Mouse (Mus musculus): Measurements from ENCODE around the gene Dlx5. TPM values are rescaled to one million over a fixed set of nuclear protein-coding genes. Genes with fewer than 3 reads are reported as not detected.
A peak's percentile ranks its signal among the peaks of the same experiment; 100 is the strongest.

The Dlx5 gene
- polyA plus RNA-seq, 1 experiment from 2014 or later = 6.7 TPM

DNA sequence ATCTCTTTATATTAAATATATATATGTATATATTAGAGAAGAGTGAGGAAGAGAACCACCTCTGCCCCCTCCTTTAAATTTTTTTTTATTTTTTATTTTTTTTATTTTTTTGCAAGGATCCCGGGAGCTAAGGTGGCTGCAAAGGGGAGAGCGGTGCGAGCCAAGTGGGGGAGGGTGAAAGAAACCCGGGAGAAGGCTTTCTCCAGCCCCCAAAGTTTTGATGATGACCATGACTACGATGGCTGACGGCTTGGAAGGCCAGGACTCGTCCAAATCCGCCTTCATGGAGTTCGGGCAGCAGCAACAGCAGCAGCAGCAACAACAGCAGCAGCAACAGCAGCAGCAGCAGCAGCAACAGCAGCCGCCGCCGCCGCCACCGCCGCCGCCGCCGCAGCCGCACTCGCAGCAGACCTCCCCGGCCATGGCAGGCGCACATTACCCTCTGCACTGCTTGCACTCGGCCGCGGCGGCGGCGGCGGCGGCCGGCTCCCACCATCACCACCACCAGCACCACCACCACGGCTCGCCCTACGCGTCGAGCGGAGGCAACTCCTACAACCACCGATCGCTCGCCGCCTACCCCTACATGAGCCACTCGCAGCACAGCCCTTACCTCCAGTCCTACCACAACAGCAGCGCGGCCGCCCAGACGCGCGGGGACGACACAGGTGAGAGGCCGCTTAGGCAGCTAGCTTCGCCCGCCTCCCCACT lies 18.6 kb downstream of the Dlx5 start, which contains the start of gene Dlx6:
Dlx6 (plus strand) TSS at position 175 of the 711 bp plus-strand sequence.
- Histone ChIP-seq H3K4me3 (ENCODE audit: low read depth, low read length) (peak within 1 kb of the TSS; percentile 32), H3K9ac (replicated peaks; ENCODE audit: low read depth, low read length) (0 out of 2 replicates have a peak within 1 kb of the TSS, but pooled peaks have one; percentile 3), H3K4me2 (replicated peaks; ENCODE audit: low read depth, low read length) (peak within 1 kb of the TSS; percentile 51), H3K27ac (ENCODE audit: low read length) (no peak within 1 kb of the TSS), H3K27me3 (ENCODE audit: control insufficient read depth, insufficient read depth, low read length) (peaks cover 71% of the 10 kb centered on the region), H3K4me1 (ENCODE audit: control insufficient read depth, insufficient read depth, low read length) (peaks cover 14% of the 10 kb centered on the region), H3K9me3 (ENCODE audit: control insufficient read depth, low read depth, low read length) (no peaks in the 10 kb centered on the region), H3K36me3 (ENCODE audit: control insufficient read depth, insufficient read depth, low read length) (no peaks in the 10 kb centered on the region)
- under 1% methylated on average over 50 of the region's 52 CpGs for WGBS
- peak; percentile 76 for ATAC-seq (ENCODE audit: insufficient number of reproducible peaks, insufficient read depth, low FRiP score, low read depth)

DNA sequence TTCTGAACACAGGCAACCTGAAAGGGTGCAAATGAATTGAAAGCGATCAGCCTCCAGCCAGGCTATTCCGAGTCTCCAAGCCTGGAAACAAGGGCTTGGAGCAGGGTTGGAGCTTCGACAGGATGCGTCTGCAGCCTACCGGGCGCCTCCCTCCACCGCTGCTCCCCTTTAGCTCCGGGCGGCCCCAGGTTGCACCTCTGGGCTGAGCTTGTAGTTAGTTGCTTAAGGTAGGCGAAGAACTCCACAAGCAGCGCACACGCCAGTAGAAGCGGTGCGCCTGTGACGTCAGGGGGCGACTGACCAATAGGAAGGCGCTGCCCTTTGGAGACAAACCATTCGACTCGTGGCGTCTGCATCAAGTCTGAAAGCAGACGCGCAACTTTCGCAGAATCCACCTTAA lies 19.3 kb downstream of the Dlx5 start:
- H3K4me1 ChIP-seq (ENCODE audit: control insufficient read depth, insufficient read depth, low read length) = peaks cover 14% of the 10 kb centered on the region
- peak; percentile 73; the same call in 1 of the 2 replicates for ATAC-seq (ENCODE audit: insufficient number of reproducible peaks, insufficient read depth, low FRiP score, low read depth)
- no peaks in the 10 kb centered on the region for H3K9me3 ChIP-seq (ENCODE audit: control insufficient read depth, low read depth, low read length)
- H3K27ac ChIP-seq (ENCODE audit: low read length) = no peak overlapping the region
- H3K4me3 ChIP-seq (ENCODE audit: low read depth, low read length) = peak overlapping the region; percentile 32
- H3K9ac ChIP-seq (replicated peaks; ENCODE audit: low read depth, low read length) = no peak overlapping the region
- peaks cover 75% of the 10 kb centered on the region for H3K27me3 ChIP-seq (ENCODE audit: control insufficient read depth, insufficient read depth, low read length)
- WGBS = under 1% methylated on average over 23 of the region's 23 CpGs
- no peaks in the 10 kb centered on the region for H3K36me3 ChIP-seq (ENCODE audit: control insufficient read depth, insufficient read depth, low read length)
- H3K4me2 ChIP-seq (replicated peaks; ENCODE audit: low read depth, low read length) = peak overlapping the region; percentile 51

- WGBS = 3% methylated on average over 11 of the region's 11 CpGs
- Histone ChIP-seq H3K9ac (replicated peaks; ENCODE audit: low read depth, low read length) (no peak overlapping the region), H3K4me2 (replicated peaks; ENCODE audit: low read depth, low read length) (no peak overlapping the region), H3K36me3 (ENCODE audit: control insufficient read depth, insufficient read depth, low read length) (no peaks in the 10 kb centered on the region), H3K4me3 (ENCODE audit: low read depth, low read length) (no peak overlapping the region), H3K4me1 (ENCODE audit: control insufficient read depth, insufficient read depth, low read length) (peaks cover 14% of the 10 kb centered on the region), H3K27me3 (ENCODE audit: control insufficient read depth, insufficient read depth, low read length) (peaks cover 75% of the 10 kb centered on the region), H3K9me3 (ENCODE audit: control insufficient read depth, low read depth, low read length) (no peaks in the 10 kb centered on the region), H3K27ac (ENCODE audit: low read length) (no peak overlapping the region)
- no peak for ATAC-seq (ENCODE audit: insufficient number of reproducible peaks, insufficient read depth, low FRiP score, low read depth)
Measured at GRCm38 (mm10) chr6:6861798-6862428, 20.0 kb downstream of the Dlx5 start.

- Histone ChIP-seq H3K9ac (replicated peaks; ENCODE audit: low read depth, low read length) (no peak overlapping the region), H3K4me2 (replicated peaks; ENCODE audit: low read depth, low read length) (no peak overlapping the region), H3K36me3 (ENCODE audit: control insufficient read depth, insufficient read depth, low read length) (no peaks in the 10 kb centered on the region), H3K27ac (ENCODE audit: low read length) (no peak overlapping the region), H3K4me3 (ENCODE audit: low read depth, low read length) (no peak overlapping the region), H3K4me1 (ENCODE audit: control insufficient read depth, insufficient read depth, low read length) (peaks cover 14% of the 10 kb centered on the region), H3K9me3 (ENCODE audit: control insufficient read depth, low read depth, low read length) (no peaks in the 10 kb centered on the region), H3K27me3 (ENCODE audit: control insufficient read depth, insufficient read depth, low read length) (peaks cover 74% of the 10 kb centered on the region)
- ATAC-seq (ENCODE audit: insufficient number of reproducible peaks, insufficient read depth, low FRiP score, low read depth) = no peak
- WGBS = 2% methylated on average over 21 of the region's 21 CpGs
Measured at GRCm38 (mm10) chr6:6861086-6861797, 20.6 kb downstream of the Dlx5 start.

DNA sequence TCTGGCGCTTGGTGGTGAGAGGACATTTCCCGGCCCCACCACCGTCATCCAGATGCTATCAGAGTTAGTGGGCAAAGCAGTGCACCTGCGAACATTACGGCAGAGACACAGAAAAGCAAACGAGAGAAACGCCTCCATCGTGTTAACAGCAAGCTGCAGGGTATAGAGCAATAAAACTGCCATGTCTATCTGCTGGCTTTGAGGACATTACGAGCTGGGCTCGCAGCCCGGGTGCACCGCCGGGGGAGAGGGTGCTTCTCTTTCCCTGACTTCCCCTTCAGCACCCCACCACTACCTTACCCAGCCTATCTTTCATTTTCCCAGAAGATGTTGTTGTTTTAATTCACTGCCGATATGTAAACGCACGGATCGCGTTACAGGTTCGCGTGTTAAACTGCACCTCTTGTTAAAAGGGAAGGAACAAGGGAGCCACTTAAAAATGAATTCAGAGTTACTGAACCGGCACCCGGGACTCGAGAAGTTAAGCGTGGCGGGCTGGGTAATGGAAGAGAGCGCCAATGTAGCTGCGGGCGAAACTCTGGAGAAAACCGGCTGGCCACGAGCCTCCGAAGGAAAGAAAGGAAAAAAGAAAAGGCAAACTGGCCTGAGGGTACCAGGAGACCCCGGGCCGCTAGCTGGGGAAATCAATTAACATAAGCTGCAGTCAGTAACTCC lies 21.3 kb downstream of the Dlx5 start:
- no peak for ATAC-seq (ENCODE audit: insufficient number of reproducible peaks, insufficient read depth, low FRiP score, low read depth)
- H3K9ac ChIP-seq (replicated peaks; ENCODE audit: low read depth, low read length) = no peak overlapping the region
- no peaks in the 10 kb centered on the region for H3K36me3 ChIP-seq (ENCODE audit: control insufficient read depth, insufficient read depth, low read length)
- no peak overlapping the region for H3K4me2 ChIP-seq (replicated peaks; ENCODE audit: low read depth, low read length)
- H3K4me3 ChIP-seq (ENCODE audit: low read depth, low read length) = no peak overlapping the region
- no peak overlapping the region for H3K27ac ChIP-seq (ENCODE audit: low read length)
- peaks cover 73% of the 10 kb centered on the region for H3K27me3 ChIP-seq (ENCODE audit: control insufficient read depth, insufficient read depth, low read length)
- H3K4me1 ChIP-seq (ENCODE audit: control insufficient read depth, insufficient read depth, low read length) = peaks cover 14% of the 10 kb centered on the region
- H3K9me3 ChIP-seq (ENCODE audit: control insufficient read depth, low read depth, low read length) = no peaks in the 10 kb centered on the region
- WGBS = under 1% methylated on average over 33 of the region's 33 CpGs

GRCm38 (mm10) chr6:6859950-6860410 lies 21.9 kb downstream of the Dlx5 start:
- no peaks in the 10 kb centered on the region for H3K9me3 ChIP-seq (ENCODE audit: control insufficient read depth, low read depth, low read length)
- no peak overlapping the region for H3K4me2 ChIP-seq (replicated peaks; ENCODE audit: low read depth, low read length)
- no peak overlapping the region for H3K27ac ChIP-seq (ENCODE audit: low read length)
- peaks cover 14% of the 10 kb centered on the region for H3K4me1 ChIP-seq (ENCODE audit: control insufficient read depth, insufficient read depth, low read length)
- peaks cover 71% of the 10 kb centered on the region for H3K27me3 ChIP-seq (ENCODE audit: control insufficient read depth, insufficient read depth, low read length)
- H3K36me3 ChIP-seq (ENCODE audit: control insufficient read depth, insufficient read depth, low read length) = no peaks in the 10 kb centered on the region
- H3K9ac ChIP-seq (replicated peaks; ENCODE audit: low read depth, low read length) = no peak overlapping the region
- under 1% methylated on average over 21 of the region's 21 CpGs for WGBS
- H3K4me3 ChIP-seq (ENCODE audit: low read depth, low read length) = no peak overlapping the region
- ATAC-seq (ENCODE audit: insufficient number of reproducible peaks, insufficient read depth, low FRiP score, low read depth) = no peak

DNA sequence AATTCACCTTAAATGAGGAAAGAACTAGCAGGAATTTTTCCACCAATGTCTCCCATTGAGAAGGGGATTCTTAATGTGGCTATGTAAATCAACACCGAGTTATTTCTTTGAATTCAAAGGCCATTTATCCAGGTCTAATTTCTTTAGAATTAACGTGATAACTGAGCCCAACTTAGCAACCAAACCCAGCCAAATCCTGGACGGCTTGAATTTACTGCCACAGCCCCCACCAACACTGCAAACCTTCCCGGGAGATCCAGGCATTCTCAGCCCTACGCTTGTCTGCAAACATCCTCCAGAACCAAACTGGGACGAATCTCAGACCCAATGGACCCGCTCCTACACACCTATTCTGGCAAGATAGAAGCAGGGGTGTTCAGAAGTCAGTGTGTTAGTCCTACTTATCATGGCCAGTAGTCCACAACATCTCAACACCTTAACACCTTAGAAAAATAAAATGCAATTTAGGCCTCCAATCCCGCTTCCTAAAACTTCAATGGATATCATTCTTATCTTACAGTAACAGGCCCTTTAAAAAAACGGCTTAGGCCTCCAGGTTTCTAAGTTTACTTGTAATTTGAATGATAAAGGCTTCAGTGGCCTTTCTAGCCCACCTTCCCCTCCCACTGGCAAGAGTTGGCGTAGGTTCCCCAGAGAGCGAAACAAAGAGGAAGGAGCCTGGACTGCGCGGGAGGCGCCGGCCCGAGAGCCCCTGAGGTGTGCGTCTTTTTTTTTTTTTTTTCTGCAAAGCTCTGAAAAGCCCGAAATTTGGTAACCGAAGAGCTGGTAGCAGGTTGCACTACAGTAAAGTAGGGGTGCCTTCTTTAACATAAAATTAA lies 22.6 kb downstream of the Dlx5 start:
- H3K27me3 ChIP-seq (ENCODE audit: control insufficient read depth, insufficient read depth, low read length) = peaks cover 75% of the 10 kb centered on the region
- no peaks in the 10 kb centered on the region for H3K9me3 ChIP-seq (ENCODE audit: control insufficient read depth, low read depth, low read length)
- peaks cover 14% of the 10 kb centered on the region for H3K4me1 ChIP-seq (ENCODE audit: control insufficient read depth, insufficient read depth, low read length)
- no peak overlapping the region for H3K27ac ChIP-seq (ENCODE audit: low read length)
- H3K4me2 ChIP-seq (replicated peaks; ENCODE audit: low read depth, low read length) = no peak overlapping the region
- H3K4me3 ChIP-seq (ENCODE audit: low read depth, low read length) = no peak overlapping the region
- H3K36me3 ChIP-seq (ENCODE audit: control insufficient read depth, insufficient read depth, low read length) = no peaks in the 10 kb centered on the region
- H3K9ac ChIP-seq (replicated peaks; ENCODE audit: low read depth, low read length) = no peak overlapping the region
- WGBS = 2% methylated on average over 19 of the region's 19 CpGs
- ATAC-seq (ENCODE audit: insufficient number of reproducible peaks, insufficient read depth, low FRiP score, low read depth) = no peak
